Mouse (Mus musculus): ENCODE measurements around the gene Crb2. TPM values are rescaled to one million over a fixed set of nuclear protein-coding genes. Genes with fewer than 3 reads are reported as not detected.
A peak's percentile ranks its signal among the peaks of the same experiment; 100 is the strongest.

The Crb2 gene
- polyA plus RNA-seq, 1 experiment from 2014 or later = 3.1 TPM

GRCm38 (mm10) chr2:37836926-37837325, 60.9 kb downstream of the Crb2 start:
- WGBS = 97% methylated on average over 3 of the region's 3 CpGs
- Histone ChIP-seq H3K27me3 (ENCODE audit: insufficient read depth, low read length) (no peaks in the 10 kb centered on the region), H3K4me3 (replicated peaks; ENCODE audit: low read depth, low read length) (no peak overlapping the region), H3K4me2 (ENCODE audit: low read length) (no peak overlapping the region), H3K9me3 (replicated peaks; ENCODE audit: low read length) (no peaks in the 10 kb centered on the region), H3K27ac (no peak overlapping the region), H3K9ac (ENCODE audit: low read depth, low read length) (no peak overlapping the region), H3K36me3 (ENCODE audit: insufficient read depth, low read length) (no peaks in the 10 kb centered on the region), H3K4me1 (replicated peaks; ENCODE audit: insufficient read depth, low read length) (no peaks in the 10 kb centered on the region)
- ATAC-seq (replicated peaks; ENCODE audit: low FRiP score, low read depth) (no peak), DNase-seq (ENCODE audit: low spot score) (no peak)
- TF ChIP-seq CTCF (IDR thresholded peaks at IDR 0.05; ENCODE audit: low read depth) = no peak

- no peak for ATAC-seq (replicated peaks; ENCODE audit: low FRiP score, low read depth)
- Histone ChIP-seq H3K4me1 (replicated peaks; ENCODE audit: insufficient read depth, low read length) (no peaks in the 10 kb centered on the region; the same call in 1 of the 2 replicates), H3K4me3 (replicated peaks; ENCODE audit: low read depth, low read length) (no peak overlapping the region), H3K27me3 (ENCODE audit: insufficient read depth, low read length) (no peaks in the 10 kb centered on the region), H3K27ac (no peak overlapping the region), H3K9ac (ENCODE audit: low read depth, low read length) (no peak overlapping the region), H3K4me2 (ENCODE audit: low read length) (no peak overlapping the region), H3K36me3 (ENCODE audit: insufficient read depth, low read length) (no peaks in the 10 kb centered on the region), H3K9me3 (replicated peaks; ENCODE audit: low read length) (no peaks in the 10 kb centered on the region)
- no peak for DNase-seq (ENCODE audit: low spot score)
- no peak for TF ChIP-seq CTCF (IDR thresholded peaks at IDR 0.05; ENCODE audit: low read depth)
- 98% methylated on average over 3 of the region's 3 CpGs for WGBS
Measured at GRCm38 (mm10) chr2:37837542-37837941, 61.5 kb downstream of the Crb2 start.

- no peaks in the 10 kb centered on the region for H3K27me3 ChIP-seq (ENCODE audit: insufficient read depth, low read length)
- no peaks in the 10 kb centered on the region for H3K36me3 ChIP-seq (ENCODE audit: insufficient read depth, low read length)
- WGBS = 74% methylated on average over 7 of the region's 7 CpGs
- no peaks in the 10 kb centered on the region; the same call in 1 of the 2 replicates for H3K4me1 ChIP-seq (replicated peaks; ENCODE audit: insufficient read depth, low read length)
- no peak for TF ChIP-seq CTCF (IDR thresholded peaks at IDR 0.05; ENCODE audit: low read depth)
- no peak overlapping the region for H3K9ac ChIP-seq (ENCODE audit: low read depth, low read length)
- no peak overlapping the region for H3K4me2 ChIP-seq (ENCODE audit: low read length)
- DNase-seq (ENCODE audit: low spot score) = no peak
- no peaks in the 10 kb centered on the region for H3K9me3 ChIP-seq (replicated peaks; ENCODE audit: low read length)
- H3K4me3 ChIP-seq (replicated peaks; ENCODE audit: low read depth, low read length) = no peak overlapping the region
- H3K27ac ChIP-seq = no peak overlapping the region
- no peak for ATAC-seq (replicated peaks; ENCODE audit: low FRiP score, low read depth)
Measured at GRCm38 (mm10) chr2:37838202-37838984, 62.3 kb downstream of the Crb2 start.

- Histone ChIP-seq H3K4me3 (replicated peaks; ENCODE audit: low read depth, low read length) (no peak overlapping the region), H3K4me1 (replicated peaks; ENCODE audit: insufficient read depth, low read length) (no peaks in the 10 kb centered on the region; the same call in 1 of the 2 replicates), H3K9ac (ENCODE audit: low read depth, low read length) (no peak overlapping the region), H3K27ac (no peak overlapping the region), H3K27me3 (ENCODE audit: insufficient read depth, low read length) (no peaks in the 10 kb centered on the region), H3K36me3 (ENCODE audit: insufficient read depth, low read length) (no peaks in the 10 kb centered on the region), H3K9me3 (replicated peaks; ENCODE audit: low read length) (no peaks in the 10 kb centered on the region), H3K4me2 (ENCODE audit: low read length) (no peak overlapping the region)
- ATAC-seq (replicated peaks; ENCODE audit: low FRiP score, low read depth) (no peak), DNase-seq (ENCODE audit: low spot score) (no peak)
- TF ChIP-seq CTCF (IDR thresholded peaks at IDR 0.05; ENCODE audit: low read depth) = no peak
Measured at GRCm38 (mm10) chr2:37839922-37840321, 63.9 kb downstream of the Crb2 start.

- H3K27ac ChIP-seq = no peak overlapping the region
- TF ChIP-seq CTCF (IDR thresholded peaks at IDR 0.05; ENCODE audit: low read depth) = no peak
- H3K4me3 ChIP-seq (replicated peaks; ENCODE audit: low read depth, low read length) = no peak overlapping the region
- DNase-seq (ENCODE audit: low spot score) = peak; percentile 21
- H3K9me3 ChIP-seq (replicated peaks; ENCODE audit: low read length) = no peaks in the 10 kb centered on the region
- H3K36me3 ChIP-seq (ENCODE audit: insufficient read depth, low read length) = no peaks in the 10 kb centered on the region
- ATAC-seq (replicated peaks; ENCODE audit: low FRiP score, low read depth) = no peak
- WGBS = 13% methylated on average over 7 of the region's 7 CpGs
- no peaks in the 10 kb centered on the region for H3K27me3 ChIP-seq (ENCODE audit: insufficient read depth, low read length)
- no peaks in the 10 kb centered on the region; the same call in 1 of the 2 replicates for H3K4me1 ChIP-seq (replicated peaks; ENCODE audit: insufficient read depth, low read length)
- H3K4me2 ChIP-seq (ENCODE audit: low read length) = no peak overlapping the region
- no peak overlapping the region for H3K9ac ChIP-seq (ENCODE audit: low read depth, low read length)
Measured at GRCm38 (mm10) chr2:37842151-37842569, 66.1 kb downstream of the Crb2 start.

GRCm38 (mm10) chr2:37842719-37843118, 66.7 kb downstream of the Crb2 start:
- ATAC-seq (replicated peaks; ENCODE audit: low FRiP score, low read depth) (no peak), DNase-seq (ENCODE audit: low spot score) (no peak)
- no peak overlapping the region for H3K27ac ChIP-seq
- no peak for TF ChIP-seq CTCF (IDR thresholded peaks at IDR 0.05; ENCODE audit: low read depth)
- H3K4me3 ChIP-seq (replicated peaks; ENCODE audit: low read depth, low read length) = no peak overlapping the region
- no peak overlapping the region for H3K9ac ChIP-seq (ENCODE audit: low read depth, low read length)
- no peak overlapping the region for H3K4me2 ChIP-seq (ENCODE audit: low read length)
- H3K27me3 ChIP-seq (ENCODE audit: insufficient read depth, low read length) = no peaks in the 10 kb centered on the region
- no peaks in the 10 kb centered on the region for H3K9me3 ChIP-seq (replicated peaks; ENCODE audit: low read length)
- WGBS = 42% methylated on average over 4 of the region's 4 CpGs
- no peaks in the 10 kb centered on the region; the same call in 1 of the 2 replicates for H3K4me1 ChIP-seq (replicated peaks; ENCODE audit: insufficient read depth, low read length)
- H3K36me3 ChIP-seq (ENCODE audit: insufficient read depth, low read length) = no peaks in the 10 kb centered on the region

Other genes starting within 250 kb of the Crb2 start
- 39.4 and 42.0 TPM in 2 replicates for gene Strbp, start 72.4 kb upstream of the Crb2 start, polyA plus RNA-seq (2015; fragmentation: Nextera tagmentation; extraction: Ambion mirVana)

Data from kidney, postnatal 0 days (tissue).